Mouse (Mus musculus) heart, adult 9 months (tissue): Measurements from ENCODE around the gene Cyp3a25.
"Not testable (repeated sequence)": the region's sequence is repeated elsewhere in the genome, so short reads cannot be mapped to it uniquely, and the experiment has no call there.

Experiments used
- DNase-seq, 2 experiments: peaks; one replicate each; pipeline ENCODE4 v3.0.0; 2022; ENCODE audit warnings: low spot score in 2 of 2

Gene Cyp3a25

DNA sequence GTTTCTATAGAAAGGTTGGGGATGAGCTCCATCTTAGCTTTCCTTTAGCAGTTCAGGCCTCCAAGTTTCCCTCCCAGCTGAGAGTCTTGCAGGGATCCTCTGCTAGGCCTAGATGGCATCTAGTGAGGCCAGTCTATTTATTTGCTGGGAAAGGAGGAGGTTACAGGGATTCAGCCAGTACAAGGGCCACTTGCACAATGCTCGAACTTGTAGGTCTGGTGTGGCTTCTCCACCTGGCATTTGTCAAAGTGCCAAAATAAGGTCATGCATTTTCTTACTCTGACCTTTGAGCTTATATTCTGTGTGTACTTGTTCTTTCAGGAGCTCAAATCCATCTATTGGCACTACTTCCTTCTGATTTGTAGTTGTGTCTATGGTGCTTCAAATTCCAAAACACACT, at the start of gene Cyp3a25:
TSS of gene Cyp3a25 (minus strand) at position 110 of the 400 bp plus-strand sequence.
- DNase-seq: not testable (repeated sequence)

GRCm38 (mm10) chr5:146021136-146021535, 11.7 kb upstream of the Cyp3a25 start:
- no peak for DNase-seq

- DNase-seq: no peak
Observed at GRCm38 (mm10) chr5:146018275-146018674, 8.9 kb upstream of the Cyp3a25 start.

DNA sequence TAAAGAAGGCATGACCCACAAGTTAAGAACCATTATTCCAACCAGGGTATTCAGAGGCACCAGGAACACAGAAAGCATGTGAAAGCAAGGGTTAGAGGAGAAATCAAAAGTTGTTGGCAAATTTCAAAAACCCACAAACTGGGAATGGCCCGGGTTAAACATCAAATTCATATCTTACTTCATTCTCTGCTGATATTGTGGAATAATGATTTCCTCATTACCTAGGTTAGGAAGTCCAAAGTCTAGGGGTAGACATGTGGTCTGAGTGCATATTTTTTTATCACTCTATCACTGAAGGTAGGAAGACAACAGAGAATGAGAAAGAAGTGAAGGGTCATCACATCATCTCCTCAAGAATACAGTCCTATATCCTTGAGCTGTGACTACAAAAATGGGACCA, 1.8 kb upstream of the Cyp3a25 start:
- no peak for DNase-seq

DNA sequence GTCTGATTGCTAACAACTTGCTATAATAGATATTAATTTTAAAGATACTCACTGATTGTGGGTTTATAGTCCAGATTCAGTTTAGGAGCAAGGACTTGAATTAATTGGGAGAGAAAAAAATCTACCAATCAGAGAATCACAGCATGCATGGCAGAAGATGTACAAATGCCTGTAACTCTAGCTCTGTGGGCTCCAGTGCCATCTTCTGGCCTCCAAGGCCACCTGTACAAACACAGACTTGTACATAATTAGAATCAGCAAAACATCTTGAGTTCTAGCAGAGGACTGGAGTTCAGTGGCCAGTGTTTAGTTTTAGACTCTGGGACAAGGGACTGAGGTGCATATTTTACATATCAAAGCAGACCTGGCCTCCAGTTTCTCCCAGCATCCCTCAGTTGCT, 42.3 kb downstream of the Cyp3a25 start:
- DNase-seq: no peak
